Mouse (Mus musculus): ENCODE measurements around the gene Mfap5. TPM values are rescaled to one million over a fixed set of nuclear protein-coding genes. Genes with fewer than 3 reads are reported as not detected.
"Not testable (repeated sequence)": the region's sequence is repeated elsewhere in the genome, so short reads cannot be mapped to it uniquely, and the experiment has no call there.

Mfap5 gene
- total RNA-seq, 2 experiments from 2014 or later = 82.5 to 86.0 TPM

- intact Hi-C loops (cut with DNase I) = no loop called here
- DNase-seq = no peak
Observed at GRCm38 (mm10) chr6:122555266-122555665, 49.6 kb downstream of the Mfap5 start.

- intact Hi-C loops (cut with DNase I) = no loop called here
- DNase-seq = peak; percentile 60 to 77
Observed at GRCm38 (mm10) chr6:122556959-122557561, 51.4 kb downstream of the Mfap5 start.

- intact Hi-C loops (cut with DNase I) = loop anchor here (2.0 kb wide), 1 partner anchor 66 kb away; no protein-coding TSS in a partner anchor
- DNase-seq = peak; percentile 71 to 81
Observed at GRCm38 (mm10) chr6:122560427-122560826, 54.8 kb downstream of the Mfap5 start.

GRCm38 (mm10) chr6:122561005-122561404 lies 55.4 kb downstream of the Mfap5 start:
- no peak for DNase-seq
- intact Hi-C loops (cut with DNase I) = loop anchor here (2.0 kb wide), 1 partner anchor 66 kb away; no protein-coding TSS in a partner anchor

GRCm38 (mm10) chr6:122562463-122562862 lies 56.8 kb downstream of the Mfap5 start:
- peak; percentile 57 to 69 for DNase-seq
- intact Hi-C loops (cut with DNase I) = loop anchor here (1.0 kb wide), 1 partner anchor 160 kb away; no protein-coding TSS in a partner anchor

GRCm38 (mm10) chr6:122565070-122565784 lies 59.6 kb downstream of the Mfap5 start:
- no peak for DNase-seq
- intact Hi-C loops (cut with DNase I) = no loop called here

- intact Hi-C loops (cut with DNase I) = no loop called here
- no peak for DNase-seq
Observed at GRCm38 (mm10) chr6:122569113-122569512, 63.5 kb downstream of the Mfap5 start.

- DNase-seq = no peak
- intact Hi-C loops (cut with DNase I) = no loop called here
Observed at GRCm38 (mm10) chr6:122569762-122570161, 64.1 kb downstream of the Mfap5 start.

GRCm38 (mm10) chr6:122570695-122571616 lies 65.3 kb downstream of the Mfap5 start:
- DNase-seq = no peak
- intact Hi-C loops (cut with DNase I) = no loop called here

GRCm38 (mm10) chr6:122571617-122571959 lies 65.9 kb downstream of the Mfap5 start:
- no peak for DNase-seq
- intact Hi-C loops (cut with DNase I) = no loop called here

- DNase-seq; intact Hi-C loops (cut with DNase I): not testable (repeated sequence)
Observed at GRCm38 (mm10) chr6:122575037-122575436, 69.4 kb downstream of the Mfap5 start.

- no peak for DNase-seq
- intact Hi-C loops (cut with DNase I) = no loop called here
Observed at GRCm38 (mm10) chr6:122577030-122577429, 71.4 kb downstream of the Mfap5 start.

Other genes starting within 250 kb of the Mfap5 start
- not detected for gene Klrg1, start 223.0 kb upstream of the Mfap5 start, total RNA-seq (2021)
- 10 to 100 TPM; 38.0 to 40.1 TPM for gene M6pr, start 197.1 kb upstream of the Mfap5 start, total RNA-seq (2021)
- 10 to 100 TPM; 15.4 to 15.9 TPM for gene Phc1, start 165.3 kb upstream of the Mfap5 start, total RNA-seq (2021)
- under 1 TPM in 1 of 2 experiments, not detected in 1; 0.20 TPM for gene Rimklb, start 7.1 kb upstream of the Mfap5 start, total RNA-seq (2021)
- gene Aicda, start 48.0 kb downstream of the Mfap5 start, total RNA-seq (2021) = not detected
- gene Apobec1, start 96.6 kb downstream of the Mfap5 start, total RNA-seq (2021) = 1 to 10 TPM; 3.9 to 4.8 TPM
- gene Gdf3, start 104.2 kb downstream of the Mfap5 start, total RNA-seq (2021) = not detected
- gene Dppa3, start 120.6 kb downstream of the Mfap5 start, total RNA-seq (2021) = not detected
- not detected for gene Nanog, start 201.6 kb downstream of the Mfap5 start, total RNA-seq (2021)